Mouse (Mus musculus) neural tube, embryonic 15.5 days (tissue): ENCODE data around the gene Xaf1. TPM values are rescaled to one million over a fixed set of nuclear protein-coding genes. Genes with fewer than 3 reads are reported as not detected.
A peak's percentile ranks its signal among the peaks of the same experiment; 100 is the strongest.

Experiments used
- ATAC-seq: fragments of 200-750 bp; cut with Nextera tagmentation; 2 replicates; pipeline ENCODE4 v1.8.0; 2017; ENCODE audit warnings: mild to moderate bottlenecking, moderate TSS enrichment, moderate library complexity; ENCODE audit not compliant: low FRiP score
- H3K27ac ChIP-seq: fragments of 300-500 bp; sonication (generic); replicated peaks from 2 replicates; pipeline ENCODE4 v1.5.1; 2015; ENCODE audit warnings: mild to moderate bottlenecking, inconsistent platforms
- H3K27me3 ChIP-seq: fragments of 300-500 bp; sonication (generic); replicated peaks from 2 replicates; pipeline ENCODE4 v1.6.1; 2015; ENCODE audit warnings: inconsistent platforms
- H3K36me3 ChIP-seq: fragments of 300-500 bp; sonication (generic); 2 replicates; pipeline ENCODE4 v1.6.1; 2015; ENCODE audit warnings: inconsistent platforms
- H3K4me1 ChIP-seq: fragments of 300-500 bp; sonication (generic); 2 replicates; pipeline ENCODE4 v1.6.1; 2015; ENCODE audit warnings: inconsistent platforms
- H3K4me2 ChIP-seq: fragments of 300-500 bp; sonication (generic); 2 replicates; pipeline ENCODE4 v1.6.1; 2015; ENCODE audit warnings: inconsistent platforms, mild to moderate bottlenecking, moderate library complexity
- H3K4me3 ChIP-seq: fragments of 300-500 bp; sonication (generic); replicated peaks from 2 replicates; pipeline ENCODE4 v1.5.1; 2015; ENCODE audit warnings: mild to moderate bottlenecking, inconsistent platforms
- H3K9ac ChIP-seq: fragments of 300-500 bp; sonication (generic); replicated peaks from 2 replicates; pipeline ENCODE4 v1.6.1; 2015; ENCODE audit warnings: mild to moderate bottlenecking, inconsistent platforms
- H3K9me3 ChIP-seq: fragments of 300-500 bp; sonication (generic); replicated peaks from 2 replicates; pipeline ENCODE4 v1.6.1; 2016; ENCODE audit warnings: inconsistent platforms
- WGBS: fragments of 180-500 bp; shearing (Covaris S2); methylation state at CpG from one replicate; pipeline ENCODE4 v1.1.7; 2015; ENCODE audit warnings: mixed read lengths; 5-methylcytosine and 5-hydroxymethylcytosine counted together
- polyA plus RNA-seq: library from polyadenylated mRNA; unstranded; fragments of >200 nt; fragmentation: Nextera tagmentation; extraction: Ambion mirVana; gene quantifications from 2 replicates; pipeline ENCODE4 v1.2.1, GENCODE M21; 2015

Xaf1 gene
- 3.0 and 10.6 TPM in 2 replicates for polyA plus RNA-seq

GRCm38 (mm10) chr11:72301334-72301733 lies at the start of gene Xaf1:
Gene Xaf1 (plus strand): TSS chr11:72301629.
- peak within 1 kb of the TSS; percentile 13; the same call in 1 of the 2 replicates for H3K4me3 ChIP-seq
- H3K9ac ChIP-seq: no peak within 1 kb of the TSS
- H3K9me3 ChIP-seq: no peaks in the 10 kb centered on the region
- H3K4me2 ChIP-seq: peak within 1 kb of the TSS; percentile 23
- WGBS: 30% methylated on average over 6 of the region's 6 CpGs
- no peaks in the 10 kb centered on the region for H3K27me3 ChIP-seq
- H3K36me3 ChIP-seq: no peaks in the 10 kb centered on the region
- no peaks in the 10 kb centered on the region for H3K4me1 ChIP-seq
- ATAC-seq: no peak
- no peak within 1 kb of the TSS for H3K27ac ChIP-seq

GRCm38 (mm10) chr11:72255629-72256028 lies 45.8 kb upstream of the Xaf1 start:
- H3K27ac ChIP-seq: no peak overlapping the region
- H3K4me3 ChIP-seq: no peak overlapping the region
- H3K9ac ChIP-seq: no peak overlapping the region
- no peak overlapping the region for H3K4me2 ChIP-seq
- H3K9me3 ChIP-seq: no peaks in the 10 kb centered on the region
- H3K4me1 ChIP-seq: no peaks in the 10 kb centered on the region
- 96% methylated on average over 4 of the region's 4 CpGs for WGBS
- ATAC-seq: no peak
- H3K36me3 ChIP-seq: no peaks in the 10 kb centered on the region
- H3K27me3 ChIP-seq: 0 out of 2 replicates have a peak, but pooled peaks cover under 1% of the 10 kb centered on the region

- H3K4me1 ChIP-seq: no peaks in the 10 kb centered on the region
- H3K4me3 ChIP-seq: no peak overlapping the region
- H3K9ac ChIP-seq: no peak overlapping the region
- no peaks in the 10 kb centered on the region for H3K36me3 ChIP-seq
- H3K9me3 ChIP-seq: no peaks in the 10 kb centered on the region
- no peaks in the 10 kb centered on the region for H3K27me3 ChIP-seq
- no peak overlapping the region for H3K27ac ChIP-seq
- H3K4me2 ChIP-seq: no peak overlapping the region
- 84% methylated on average over 2 of the region's 2 CpGs for WGBS
- ATAC-seq: no peak
These were observed 45.0 kb upstream of the Xaf1 start for GRCm38 (mm10) chr11:72256441-72256840.

- H3K27ac ChIP-seq: no peak overlapping the region
- H3K9ac ChIP-seq: no peak overlapping the region
- no peak overlapping the region; the same call in 1 of the 2 replicates for H3K4me3 ChIP-seq
- peaks cover 23% of the 10 kb centered on the region for H3K4me1 ChIP-seq
- H3K9me3 ChIP-seq: no peaks in the 10 kb centered on the region
- H3K36me3 ChIP-seq: no peaks in the 10 kb centered on the region
- peak overlapping the region; percentile 93 for H3K4me2 ChIP-seq
- peaks cover 30% of the 10 kb centered on the region for H3K27me3 ChIP-seq
- ATAC-seq: peak; percentile 63
- 6% methylated on average over 11 of the region's 11 CpGs for WGBS
These were observed 35.9 kb upstream of the Xaf1 start for GRCm38 (mm10) chr11:72265483-72265882.

DNA sequence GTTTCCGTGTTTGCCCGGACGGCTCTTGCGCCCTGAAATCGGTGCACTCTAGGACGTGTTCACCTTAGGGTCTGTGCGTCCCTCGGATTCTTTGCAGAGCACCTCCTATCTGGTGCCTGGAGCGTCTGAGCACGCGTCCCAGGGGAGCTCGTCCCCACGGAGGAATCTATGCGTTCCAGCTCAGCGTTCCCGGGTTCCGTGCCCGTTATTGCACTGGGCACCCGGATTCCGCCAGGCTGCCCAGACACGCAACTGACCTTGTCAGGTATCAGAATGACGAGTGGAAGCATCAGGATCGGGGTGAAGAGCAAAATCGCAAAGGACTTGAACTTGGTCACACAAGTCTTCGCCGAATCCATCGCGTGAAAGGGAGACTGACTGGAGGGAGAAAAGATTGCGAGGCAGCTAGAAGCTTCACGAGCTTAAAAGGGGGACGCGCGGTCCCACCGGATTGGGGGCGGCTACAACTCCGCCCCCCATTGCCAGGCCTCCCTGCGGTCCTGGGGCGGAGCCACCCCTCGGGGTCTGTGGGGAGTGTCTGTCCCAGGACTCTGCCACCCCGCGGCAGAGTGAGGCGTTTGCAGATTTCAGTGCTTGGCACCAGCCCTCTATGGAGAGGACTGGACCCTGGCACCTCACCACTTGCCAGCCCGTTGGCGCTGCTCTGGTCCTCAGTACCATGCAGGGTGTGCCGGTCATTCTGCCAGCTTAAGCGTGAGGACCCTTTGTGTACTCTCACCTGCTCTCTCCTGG lies 35.0 kb upstream of the Xaf1 start:
- Histone ChIP-seq H3K9me3 (no peaks in the 10 kb centered on the region), H3K4me3 (peak overlapping the region; percentile 47), H3K27ac (peak overlapping the region; percentile 56; the same call in 1 of the 2 replicates), H3K9ac (peak overlapping the region; percentile 41), H3K36me3 (no peaks in the 10 kb centered on the region), H3K4me2 (peak overlapping the region; percentile 93), H3K27me3 (peaks cover 30% of the 10 kb centered on the region), H3K4me1 (peaks cover 23% of the 10 kb centered on the region)
- WGBS: under 1% methylated on average over 46 of the region's 46 CpGs
- peak; percentile 89 for ATAC-seq

GRCm38 (mm10) chr11:72266960-72267560 lies 34.4 kb upstream of the Xaf1 start, which contains the start of gene Slc13a5:
Gene Slc13a5 (minus strand): TSS chr11:72267222.
- Histone ChIP-seq H3K27ac (peak within 1 kb of the TSS; percentile 56; the same call in 1 of the 2 replicates), H3K4me2 (peak within 1 kb of the TSS; percentile 93), H3K36me3 (no peaks in the 10 kb centered on the region), H3K4me3 (peak within 1 kb of the TSS; percentile 47), H3K9me3 (no peaks in the 10 kb centered on the region), H3K4me1 (peaks cover 23% of the 10 kb centered on the region), H3K27me3 (peaks cover 30% of the 10 kb centered on the region), H3K9ac (peak within 1 kb of the TSS; percentile 41)
- 2% methylated on average over 36 of the region's 36 CpGs for WGBS
- ATAC-seq: peak; percentile 71; the same call in 1 of the 2 replicates

GRCm38 (mm10) chr11:72271761-72272160 lies 29.7 kb upstream of the Xaf1 start:
- H3K4me1 ChIP-seq: peaks cover 5% of the 10 kb centered on the region
- no peaks in the 10 kb centered on the region for H3K36me3 ChIP-seq
- WGBS: 57% methylated on average over 1 of the region's 1 CpGs
- no peaks in the 10 kb centered on the region for H3K9me3 ChIP-seq
- H3K27ac ChIP-seq: no peak overlapping the region
- no peaks in the 10 kb centered on the region for H3K27me3 ChIP-seq
- no peak overlapping the region for H3K4me3 ChIP-seq
- no peak for ATAC-seq
- no peak overlapping the region for H3K4me2 ChIP-seq
- no peak overlapping the region for H3K9ac ChIP-seq

- Histone ChIP-seq H3K36me3 (no peaks in the 10 kb centered on the region), H3K27ac (no peak overlapping the region), H3K9ac (no peak overlapping the region), H3K27me3 (no peaks in the 10 kb centered on the region), H3K4me2 (no peak overlapping the region), H3K9me3 (no peaks in the 10 kb centered on the region), H3K4me3 (no peak overlapping the region), H3K4me1 (no peaks in the 10 kb centered on the region)
- 75% methylated on average over 3 of the region's 3 CpGs for WGBS
- ATAC-seq: no peak
These were observed 28.1 kb upstream of the Xaf1 start for GRCm38 (mm10) chr11:72273341-72273740.

DNA sequence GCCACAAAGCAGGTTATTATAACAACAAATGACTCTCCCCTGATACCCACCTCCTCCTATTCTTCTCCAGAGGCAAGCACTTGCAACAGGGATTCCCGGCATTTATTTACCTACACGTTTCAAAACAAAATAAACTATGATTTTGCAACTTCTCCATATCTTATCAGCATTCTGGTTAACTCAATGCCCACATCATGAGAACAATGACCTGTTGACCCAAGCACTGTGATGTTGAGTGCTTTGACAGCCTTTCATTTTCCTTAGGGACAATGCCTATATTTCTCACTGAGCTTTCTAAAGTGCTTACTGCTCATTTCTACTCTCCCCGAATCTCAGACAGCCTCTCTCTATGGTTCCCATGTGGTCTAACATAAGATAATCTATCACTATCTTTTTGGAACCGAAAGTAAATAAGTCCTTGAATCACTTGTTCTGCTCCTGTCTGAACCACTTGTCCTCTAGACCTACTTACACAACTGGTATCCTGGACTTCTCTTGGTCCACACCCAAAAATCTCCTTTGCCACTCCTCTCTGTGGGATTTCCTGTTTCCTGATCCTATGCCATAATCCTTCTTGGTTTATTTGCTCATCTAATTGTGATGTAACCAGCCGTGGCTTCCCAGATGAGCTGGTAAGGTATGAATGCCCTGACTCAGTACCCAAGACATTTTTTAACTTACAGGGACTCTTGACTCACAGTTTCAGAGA lies 20.1 kb upstream of the Xaf1 start:
- H3K9me3 ChIP-seq: no peaks in the 10 kb centered on the region
- 87% methylated on average over 5 of the region's 5 CpGs for WGBS
- no peak overlapping the region for H3K4me2 ChIP-seq
- H3K4me3 ChIP-seq: no peak overlapping the region
- no peaks in the 10 kb centered on the region for H3K36me3 ChIP-seq
- H3K27me3 ChIP-seq: no peaks in the 10 kb centered on the region
- ATAC-seq: no peak
- H3K9ac ChIP-seq: no peak overlapping the region
- no peak overlapping the region for H3K27ac ChIP-seq
- H3K4me1 ChIP-seq: no peaks in the 10 kb centered on the region

- Histone ChIP-seq H3K27me3 (no peaks in the 10 kb centered on the region), H3K9ac (no peak overlapping the region), H3K27ac (no peak overlapping the region), H3K4me2 (no peak overlapping the region), H3K36me3 (no peaks in the 10 kb centered on the region), H3K9me3 (no peaks in the 10 kb centered on the region), H3K4me3 (no peak overlapping the region), H3K4me1 (no peaks in the 10 kb centered on the region)
- no peak for ATAC-seq
- 68% methylated on average over 5 of the region's 5 CpGs for WGBS
These were observed 19.5 kb upstream of the Xaf1 start for GRCm38 (mm10) chr11:72281852-72282400.

- Histone ChIP-seq H3K27ac (no peak overlapping the region), H3K4me2 (no peak overlapping the region), H3K4me1 (no peaks in the 10 kb centered on the region), H3K9me3 (no peaks in the 10 kb centered on the region), H3K9ac (no peak overlapping the region), H3K36me3 (no peaks in the 10 kb centered on the region), H3K4me3 (no peak overlapping the region), H3K27me3 (no peaks in the 10 kb centered on the region)
- WGBS: 90% methylated on average over 16 of the region's 16 CpGs
- no peak for ATAC-seq
These were observed 17.8 kb upstream of the Xaf1 start for GRCm38 (mm10) chr11:72283486-72284224.
